Mouse (Mus musculus) mouse embryonic stem cell (cell line): ENCODE results near the gene Dnajc13.

ENCODE experiments used
- in situ Hi-C, 2 experiments: fragments of 300-500 bp; cut with MboI; formaldehyde crosslinking; loops; 1 replicate in 1 of 2; 3 replicates in 1 of 2; pipeline ENCODE4 v1.14.3; 2019 to 2020; ENCODE audit warnings: low sequenced_read_pairs in 2 of 2, low pct_unique_long_range_greater_than_20kb in 1 of 2, mixed read lengths in 1 of 2; ENCODE audit not compliant: unreplicated experiment in 1 of 2

Gene Dnajc13

DNA sequence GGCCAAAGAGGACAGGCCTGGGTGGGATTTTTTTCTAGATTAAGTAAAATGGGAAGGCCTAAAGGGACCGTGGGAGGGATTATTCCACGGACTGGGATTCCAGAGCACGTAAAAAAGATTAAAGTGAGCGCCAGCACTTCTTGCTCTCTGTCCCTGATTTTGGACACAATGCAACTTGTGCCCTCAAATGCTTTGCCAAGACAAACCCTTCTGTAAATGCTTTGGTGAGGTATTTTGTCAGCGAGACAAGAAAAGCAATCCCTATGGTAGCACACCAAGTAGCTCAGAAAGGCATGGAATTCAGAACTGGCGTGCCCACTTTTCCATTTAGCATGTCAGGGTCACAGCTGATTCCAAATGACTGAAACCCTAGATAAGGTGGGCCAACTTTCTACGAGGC is 113.8 kb downstream of the Dnajc13 start:
- in situ Hi-C loops, result no loop called here

DNA sequence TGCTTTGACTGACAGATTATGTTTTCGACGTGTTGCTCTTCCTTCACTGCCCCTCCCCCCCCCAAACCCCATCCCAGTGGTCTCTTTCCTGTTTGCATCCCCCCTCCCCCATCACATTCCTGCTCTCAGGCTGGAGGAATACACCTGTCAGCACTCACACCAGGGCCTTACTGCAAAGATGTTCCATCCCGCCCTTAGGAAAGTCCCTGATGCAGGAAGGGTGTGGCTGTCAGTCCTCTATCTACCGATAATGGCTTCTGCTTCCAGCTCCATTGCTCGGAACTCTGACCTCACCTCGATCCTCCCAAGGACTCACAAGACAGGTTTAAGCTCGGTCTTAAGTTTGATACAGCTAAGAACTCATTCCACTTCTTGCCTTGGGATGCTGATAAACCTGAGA is 116.0 kb downstream of the Dnajc13 start:
- in situ Hi-C loops, result no loop called here

DNA sequence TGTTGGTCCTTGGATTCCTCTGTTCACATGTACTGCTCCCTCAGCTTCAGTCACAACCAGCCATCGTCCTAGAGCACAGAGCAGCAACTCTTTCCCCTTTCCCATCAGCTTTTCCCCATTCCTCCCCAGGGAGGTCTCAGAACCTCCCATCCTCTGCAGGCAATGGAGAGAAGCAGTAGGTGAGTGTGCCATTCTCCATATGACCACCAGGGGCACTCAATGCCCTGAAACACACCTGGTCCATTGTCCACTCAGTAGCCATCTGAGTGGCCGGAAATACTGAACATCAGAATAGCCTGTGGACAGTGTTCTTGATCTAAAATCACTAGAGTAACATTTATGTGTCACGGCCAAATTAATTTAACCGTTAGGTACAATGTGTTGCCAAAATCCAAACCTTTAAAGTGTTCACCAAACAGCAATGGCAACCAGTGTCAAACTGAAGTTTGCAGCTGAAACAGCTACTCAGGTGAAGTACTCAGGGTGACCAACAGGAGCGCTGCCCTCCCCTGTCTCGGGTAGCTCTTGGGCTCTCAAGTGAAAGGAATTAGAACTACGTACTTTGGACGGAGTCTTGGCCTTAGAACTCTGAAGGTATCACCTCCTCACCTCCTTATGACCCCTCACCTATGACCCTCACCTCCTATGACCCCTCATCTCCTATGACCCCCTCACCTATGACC is 118.3 kb downstream of the Dnajc13 start:
- in situ Hi-C loops, result no loop called here

DNA sequence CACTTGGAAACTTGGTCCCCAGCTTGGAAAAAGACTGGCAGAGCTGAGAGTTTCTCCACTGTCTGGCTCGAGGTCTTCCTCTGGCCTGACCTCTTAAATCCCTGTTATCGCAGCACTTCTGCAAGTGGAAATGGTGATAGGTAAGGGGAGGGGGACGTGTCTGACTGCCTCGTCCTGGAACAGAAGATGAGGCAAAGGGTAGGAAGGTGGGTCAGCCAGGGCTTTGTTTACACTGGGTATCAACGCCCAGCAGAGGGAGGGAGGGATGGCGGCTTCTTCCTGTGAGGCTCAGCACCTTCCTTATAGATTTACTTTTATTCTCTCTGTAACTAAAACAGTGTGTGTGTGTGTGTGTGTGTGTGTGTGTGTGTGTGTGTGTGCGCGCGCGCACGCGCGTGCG is 119.9 kb downstream of the Dnajc13 start:
- in situ Hi-C loops, result no loop called here

DNA sequence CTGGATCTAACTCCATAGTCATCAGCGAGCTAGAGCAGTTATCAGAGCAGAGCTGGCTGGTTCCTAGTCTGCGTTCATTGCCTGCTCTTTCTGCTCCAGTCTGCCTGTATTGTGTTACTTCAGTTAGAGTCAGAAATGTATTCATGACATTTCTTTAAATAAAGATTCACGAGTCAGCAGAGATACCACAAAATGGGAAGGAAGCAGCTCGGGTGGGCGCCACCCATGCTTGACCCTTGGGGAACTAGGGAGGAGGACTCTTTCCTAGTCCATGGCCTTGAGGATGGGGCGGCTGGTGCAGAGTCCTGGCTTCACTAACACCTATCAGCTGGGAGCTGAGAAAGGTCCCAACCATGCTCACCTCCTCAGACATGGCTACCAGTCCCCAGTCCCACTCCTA is 122.4 kb downstream of the Dnajc13 start:
- in situ Hi-C loops, result no loop called here

DNA sequence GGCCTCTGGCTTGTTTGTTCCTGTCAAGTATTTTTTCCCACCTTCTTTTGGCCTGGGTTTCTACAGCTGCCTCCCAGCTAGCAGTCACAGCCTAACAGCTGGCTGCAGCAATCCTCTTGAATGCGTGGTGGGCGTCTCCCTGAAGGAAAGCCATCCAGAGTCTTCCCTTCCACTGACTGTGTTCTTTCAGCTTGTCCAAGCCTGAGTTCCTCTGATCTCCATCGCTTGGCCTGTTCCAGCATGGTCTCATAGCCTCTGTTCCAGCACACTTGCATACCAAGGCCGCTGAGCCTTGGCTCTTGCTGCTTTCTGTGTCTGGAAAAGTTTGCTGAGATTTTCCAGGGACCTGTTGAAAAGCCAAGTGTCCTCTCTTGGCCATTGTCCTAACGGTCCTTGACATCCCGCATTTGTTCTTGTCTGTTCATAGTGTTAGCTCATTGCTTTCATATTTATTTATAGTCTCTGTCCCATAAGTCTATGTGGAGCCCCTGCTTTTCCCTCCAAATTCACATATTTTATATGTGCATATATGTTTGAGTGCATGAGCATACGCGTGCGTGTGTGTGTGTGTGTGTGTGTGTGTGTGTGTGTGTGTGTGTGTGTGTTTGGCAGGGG is 132.5 kb downstream of the Dnajc13 start:
- in situ Hi-C loops, result no loop called here

DNA sequence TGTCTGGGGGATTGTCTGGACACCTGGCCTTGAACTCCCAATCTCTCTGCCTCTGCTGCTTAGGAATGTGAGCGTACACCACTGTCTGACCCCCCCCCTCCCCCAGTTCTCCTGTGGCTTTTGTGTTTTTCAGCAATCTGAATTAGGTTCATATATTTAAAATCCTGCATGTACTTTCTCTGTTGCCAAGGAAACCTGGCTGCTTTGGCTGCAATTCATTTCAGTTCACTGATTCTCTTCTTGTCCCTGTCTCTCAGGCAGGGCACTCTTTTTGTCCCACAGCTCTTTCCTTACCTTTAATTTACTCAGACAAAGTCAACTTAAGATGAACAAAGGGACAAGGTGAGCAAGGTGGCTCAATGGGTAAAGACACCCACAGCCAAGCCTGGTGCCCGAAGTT is 134.6 kb downstream of the Dnajc13 start:
- in situ Hi-C loops, result no loop called here

DNA sequence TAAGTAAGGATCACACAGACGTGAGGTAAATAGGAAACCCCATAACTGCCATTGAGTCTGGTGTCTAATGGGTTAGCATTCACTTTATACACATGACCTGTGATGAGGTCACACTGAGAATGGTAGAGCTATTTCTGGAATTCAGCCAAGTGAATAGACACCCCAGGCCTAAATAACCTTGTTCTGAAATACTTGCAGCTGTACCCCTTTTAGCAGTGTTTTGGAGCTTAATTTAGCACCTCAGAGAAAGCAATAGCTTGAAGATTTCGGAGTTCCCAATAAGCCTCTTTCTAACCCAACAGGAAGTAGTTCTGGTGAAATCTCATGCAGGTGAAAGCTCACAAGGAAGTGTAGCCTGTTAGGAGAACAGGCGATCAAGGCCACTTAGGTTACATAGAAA is 135.9 kb downstream of the Dnajc13 start, which contains the start of gene Ackr4:
Gene Ackr4 (minus strand): TSS at position 101 of the 400 bp plus-strand sequence.
- in situ Hi-C loops, result no loop called here

DNA sequence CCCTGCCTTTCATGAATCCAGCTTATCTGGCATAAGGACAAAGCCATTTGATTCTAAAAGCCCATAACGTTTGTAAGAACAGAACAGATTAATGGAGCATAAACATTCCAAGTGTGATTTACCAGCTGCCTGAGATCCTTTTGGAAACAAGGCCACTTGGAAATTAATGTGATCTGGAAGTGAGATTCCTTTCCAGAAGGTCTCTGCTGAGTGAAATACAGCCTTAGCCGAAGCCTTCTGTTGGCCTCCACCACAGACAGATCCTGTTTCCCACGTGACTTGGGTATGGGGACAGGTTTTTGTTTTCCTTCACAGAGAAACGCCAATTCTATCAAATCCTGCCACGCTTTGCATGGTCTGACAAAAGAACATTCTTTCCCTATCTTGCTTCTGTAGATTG is 139.1 kb downstream of the Dnajc13 start:
- in situ Hi-C loops, result no loop called here

DNA sequence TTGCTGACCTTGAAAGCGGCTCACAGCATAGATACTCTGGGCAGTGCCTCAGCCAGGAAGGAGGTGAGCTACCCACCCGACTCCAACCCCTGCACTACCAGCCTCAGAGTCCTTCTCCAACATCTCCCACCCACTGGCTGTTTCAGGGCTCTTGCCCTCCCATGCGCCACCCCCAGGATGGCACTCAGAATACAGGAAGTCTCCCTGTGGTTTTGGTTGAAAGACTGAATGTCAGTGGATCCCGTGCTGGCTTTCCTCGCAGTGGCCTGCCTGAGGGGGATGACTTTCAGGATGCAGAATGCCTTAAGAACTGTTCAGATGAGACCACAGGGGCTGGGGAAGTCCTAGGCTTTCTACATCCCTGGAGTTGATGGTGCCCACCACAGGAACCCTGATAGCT is 139.6 kb downstream of the Dnajc13 start:
- in situ Hi-C loops, result no loop called here

DNA sequence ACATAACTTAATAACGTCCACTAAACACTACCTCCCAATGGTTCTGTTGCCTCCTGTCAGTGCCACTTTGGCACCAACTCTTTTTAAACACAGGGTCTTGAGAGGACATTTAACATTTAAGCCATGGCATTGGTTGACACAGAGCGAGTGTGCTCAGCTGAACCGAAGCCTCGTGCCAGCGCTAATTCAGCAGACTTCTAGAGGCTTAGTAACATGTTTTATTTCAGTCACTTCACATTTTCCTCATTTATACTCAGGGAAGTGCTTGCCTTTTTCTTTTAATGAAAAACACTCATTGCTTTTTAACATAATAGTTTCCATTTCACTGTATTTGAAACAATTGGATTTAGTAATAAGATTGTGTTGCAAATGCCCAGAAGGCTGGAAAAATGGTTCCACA is 153.6 kb downstream of the Dnajc13 start:
- in situ Hi-C loops, result no loop called here

DNA sequence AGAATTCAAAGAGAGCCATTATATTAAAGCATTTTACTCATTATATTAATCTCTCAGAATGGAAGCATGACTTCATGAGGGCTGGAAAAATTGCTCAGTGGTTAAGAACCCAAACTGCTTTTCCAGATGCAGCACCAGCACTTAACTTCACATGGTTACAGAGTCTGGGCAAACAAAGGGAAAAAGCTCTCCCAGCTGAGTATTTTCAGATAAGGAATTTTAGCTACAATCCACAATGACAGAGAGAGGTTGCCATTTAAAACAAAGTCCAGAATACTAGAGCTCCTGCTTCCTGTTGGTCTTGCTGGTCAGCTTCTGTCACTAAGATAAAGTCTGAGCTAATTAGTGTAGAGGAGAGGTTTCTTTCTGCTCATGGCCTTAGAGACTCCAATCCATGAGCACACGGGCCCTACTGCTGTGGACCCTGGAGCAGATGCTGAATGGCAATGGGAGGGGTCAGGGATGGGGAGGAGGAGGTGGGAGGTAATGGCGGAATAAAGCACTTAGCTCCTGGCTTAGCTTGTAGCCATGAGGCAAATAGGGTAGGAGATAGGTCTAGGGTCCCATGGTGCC is 154.1 kb downstream of the Dnajc13 start:
- in situ Hi-C loops, result no loop called here

DNA sequence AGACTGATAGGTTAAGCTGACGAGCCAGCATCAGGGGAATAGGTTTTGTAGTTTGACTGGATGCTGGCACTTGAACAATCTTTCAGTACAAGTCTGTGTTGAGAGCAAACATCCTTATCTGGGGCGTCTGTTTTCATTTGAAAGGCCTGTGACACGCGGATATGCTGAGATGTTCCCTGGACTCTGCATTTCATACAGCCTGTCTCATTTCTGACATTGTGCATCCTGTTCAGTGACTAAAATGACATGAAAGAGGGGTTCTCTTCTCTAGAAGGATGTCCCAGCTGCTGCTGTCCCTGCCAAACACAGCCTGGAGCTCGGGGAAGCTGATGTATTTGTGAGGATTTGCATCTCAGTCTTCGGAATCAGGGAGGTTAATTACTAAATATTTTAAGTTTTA is 155.2 kb downstream of the Dnajc13 start:
- in situ Hi-C loops, result no loop called here

DNA sequence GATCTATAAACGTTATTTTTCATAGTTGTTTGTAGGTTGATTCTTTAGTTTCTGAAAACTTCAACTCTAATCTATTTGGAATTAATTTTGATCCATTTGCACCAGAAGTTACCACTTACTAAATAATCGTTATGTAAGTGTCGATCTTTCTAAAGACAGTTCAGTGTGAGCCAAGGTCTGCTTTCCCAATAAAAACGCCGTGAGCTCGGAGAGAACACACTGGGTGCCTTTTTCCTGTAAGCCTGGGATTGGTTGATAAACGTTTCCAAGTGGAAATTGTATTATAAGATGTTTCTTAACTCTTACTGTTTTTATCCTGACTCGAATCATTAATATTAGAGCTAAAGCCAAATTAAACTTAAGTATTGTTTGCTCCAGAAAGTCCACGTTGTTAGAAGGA is 155.8 kb downstream of the Dnajc13 start:
- in situ Hi-C loops, result no loop called here

DNA sequence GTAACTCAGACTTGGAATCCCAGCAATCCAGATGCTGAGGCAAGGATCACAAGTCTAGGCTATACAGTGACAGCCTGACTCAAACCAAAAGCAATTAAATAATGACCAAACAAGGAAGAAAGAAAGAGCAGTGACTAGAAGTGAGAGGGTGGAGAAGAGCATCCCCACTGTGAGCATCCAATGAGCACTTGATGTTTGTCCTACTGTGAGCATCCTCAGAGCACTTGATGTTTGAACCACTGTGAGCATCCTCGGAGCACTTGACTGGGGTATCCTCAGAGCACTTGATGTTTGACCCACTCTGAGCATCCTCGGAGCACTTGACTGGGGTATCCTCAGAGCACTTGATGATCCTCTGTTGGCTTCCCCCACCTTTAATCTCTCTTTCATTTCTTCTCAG is 157.7 kb downstream of the Dnajc13 start:
- in situ Hi-C loops, result no loop called here

DNA sequence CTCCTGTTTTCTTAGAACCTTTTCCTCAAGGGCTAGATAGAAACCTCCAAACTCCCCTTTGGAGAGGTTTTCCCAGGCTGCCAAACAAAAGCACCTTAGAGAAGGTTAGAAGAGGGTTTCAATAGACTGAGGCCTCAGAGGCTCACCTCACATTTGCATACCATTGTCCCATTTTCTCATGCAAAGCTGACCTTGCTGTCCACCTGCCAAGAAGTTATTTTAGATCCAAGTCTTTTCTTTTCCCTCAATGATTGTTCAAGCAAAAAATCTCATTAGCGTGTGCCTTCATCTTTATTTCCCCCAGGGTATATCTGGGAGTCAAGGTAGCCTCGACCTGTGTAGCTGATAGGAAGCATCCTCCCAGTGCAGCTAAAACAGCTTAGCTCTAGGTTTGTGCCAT is 159.8 kb downstream of the Dnajc13 start:
- in situ Hi-C loops, result no loop called here

DNA sequence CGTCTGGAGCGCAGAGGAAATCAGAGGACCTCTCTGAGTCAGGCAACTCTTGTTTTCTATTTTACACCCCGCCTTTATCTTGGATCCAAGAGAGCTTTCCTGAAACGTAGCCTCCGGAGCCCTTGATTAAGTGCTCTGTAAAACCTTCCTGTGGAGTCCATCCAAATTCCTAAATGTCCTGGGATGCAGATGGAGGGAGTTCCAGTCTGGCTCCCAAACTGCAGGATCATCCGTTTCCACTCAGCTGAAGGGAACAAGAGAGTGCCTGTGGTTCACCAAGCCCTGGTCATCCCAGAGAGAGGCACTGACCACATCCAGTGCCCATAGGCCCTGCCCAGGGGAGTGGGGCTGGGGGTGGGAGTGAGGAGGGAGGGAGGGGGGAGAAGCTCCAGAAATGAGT is 160.4 kb downstream of the Dnajc13 start:
- in situ Hi-C loops, result no loop called here

DNA sequence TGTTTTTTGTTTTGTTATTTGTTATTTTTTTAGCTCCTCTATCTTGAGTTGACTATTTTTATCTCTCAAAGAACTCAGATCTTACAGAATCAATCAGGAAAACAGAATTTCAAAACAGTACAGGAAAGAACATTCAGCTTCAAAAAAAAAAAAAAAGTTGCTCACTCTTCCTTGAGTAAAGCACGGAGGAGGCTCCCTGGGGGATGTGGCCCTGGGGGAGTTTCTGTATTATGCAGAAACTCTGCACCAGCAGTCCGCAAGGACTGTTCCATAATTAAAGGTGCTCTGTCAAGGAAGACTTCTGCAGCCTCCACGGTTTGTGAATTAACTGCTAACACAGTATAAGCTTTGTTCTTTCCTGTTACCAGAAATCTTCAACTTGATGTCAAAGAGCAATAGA is 161.3 kb downstream of the Dnajc13 start:
- in situ Hi-C loops, result no loop called here
